Mouse (Mus musculus) kidney, adult 2 months (tissue): ENCODE measurements around the gene Cacna1g.

Source experiments
- CTCF ChIP-seq: fragments of 200-500 bp; conservative IDR thresholded peaks from 2 replicates; pipeline ENCODE4 v1.5.1; 2011; ENCODE audit warnings: low read depth, mild to moderate bottlenecking, control low read depth, low read length, moderate library complexity, mixed read lengths; ENCODE audit not compliant: insufficient read depth, insufficient read length
- POLR2A ChIP-seq: fragments of 200-500 bp; IDR thresholded peaks from one replicate; pipeline ENCODE4 v1.6.1; 2011; ENCODE audit warnings: low read depth, low read length, control low read depth

DNA sequence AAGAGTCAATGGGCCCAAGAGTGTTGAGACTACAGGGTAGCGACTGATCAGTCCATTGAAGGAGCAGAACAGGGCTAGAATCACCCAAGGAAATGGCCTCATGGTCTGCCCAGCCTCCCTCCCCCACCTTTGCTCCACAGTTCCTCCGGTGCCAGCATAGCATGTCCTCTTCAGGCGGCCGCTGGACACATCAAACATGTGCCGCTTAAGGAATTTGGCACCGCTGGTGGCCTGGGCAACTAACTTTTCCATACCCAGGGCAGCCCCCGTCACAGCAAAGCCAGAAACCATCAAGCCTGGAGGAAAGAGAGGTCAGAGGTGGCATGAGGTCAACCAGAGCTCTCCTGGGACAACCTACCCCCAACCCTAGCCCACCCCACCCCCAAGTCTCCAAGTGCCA is 8.0 kb upstream of the Cacna1g start:
- TF ChIP-seq CTCF (no peak), POLR2A (no peak)
